Mouse (Mus musculus): ENCODE measurements at regions not wholly inside any gene's neighbourhood (a gene's known extent, or its start where the extent isn't known, plus 50 kb on each side); places are given as distances from the start of the nearest gene placed in this dataset.

- no peak for ATAC-seq
- H3K27ac ChIP-seq = no peak overlapping the region
- no peak overlapping the region for H3K4me2 ChIP-seq (replicated peaks)
- H3K4me1 ChIP-seq (replicated peaks) = no peaks in the 10 kb centered on the region
- no peaks in the 10 kb centered on the region for H3K9me3 ChIP-seq
- H3K27me3 ChIP-seq = no peaks in the 10 kb centered on the region
- no peak overlapping the region for H3K4me3 ChIP-seq (replicated peaks)
- WGBS = 93% methylated on average over 2 of the region's 2 CpGs
- H3K9ac ChIP-seq (replicated peaks) = no peak overlapping the region
- H3K36me3 ChIP-seq = no peaks in the 10 kb centered on the region
These were observed 545.6 kb downstream of the Tfap2b start for GRCm38 (mm10) chr1:19754346-19754745.

GRCm38 (mm10) chr1:19757921-19758436, 549.3 kb downstream of the Tfap2b start:
- ATAC-seq = no peak
- Histone ChIP-seq H3K9me3 (no peaks in the 10 kb centered on the region), H3K4me1 (replicated peaks) (no peaks in the 10 kb centered on the region), H3K4me2 (replicated peaks) (no peak overlapping the region), H3K27ac (no peak overlapping the region), H3K36me3 (no peaks in the 10 kb centered on the region), H3K4me3 (replicated peaks) (no peak overlapping the region), H3K27me3 (no peaks in the 10 kb centered on the region), H3K9ac (replicated peaks) (no peak overlapping the region)
- WGBS = 41% methylated on average over 3 of the region's 3 CpGs

- ATAC-seq = no peak
These were observed 558.2 kb downstream of the Tfap2b start for GRCm38 (mm10) chr1:19766879-19767278.

GRCm38 (mm10) chr1:19772266-19772665, 563.6 kb downstream of the Tfap2b start:
- no peaks in the 10 kb centered on the region for H3K9me3 ChIP-seq
- H3K27ac ChIP-seq = no peak overlapping the region
- H3K27me3 ChIP-seq = no peaks in the 10 kb centered on the region; the same call in 1 of the 2 replicates
- no peak overlapping the region for H3K4me3 ChIP-seq (replicated peaks)
- H3K9ac ChIP-seq (replicated peaks) = no peak overlapping the region
- H3K36me3 ChIP-seq = no peaks in the 10 kb centered on the region
- H3K4me2 ChIP-seq (replicated peaks) = no peak overlapping the region
- ATAC-seq = no peak
- H3K4me1 ChIP-seq (replicated peaks) = peaks cover 12% of the 10 kb centered on the region

More at GRCm38 (mm10) chr1:19766879-19767278, 558.2 kb downstream of the Tfap2b start:
- Histone ChIP-seq H3K4me2 (replicated peaks) (no peak overlapping the region), H3K27ac (no peak overlapping the region), H3K4me3 (replicated peaks) (no peak overlapping the region), H3K9ac (replicated peaks) (0 out of 2 replicates have a peak overlapping the region, but pooled peaks have one; percentile 10), H3K36me3 (no peaks in the 10 kb centered on the region), H3K4me1 (replicated peaks) (peaks cover 11% of the 10 kb centered on the region), H3K9me3 (no peaks in the 10 kb centered on the region), H3K27me3 (no peaks in the 10 kb centered on the region; the same call in 1 of the 2 replicates)

- H3K9me3 ChIP-seq = no peaks in the 10 kb centered on the region
- no peaks in the 10 kb centered on the region for H3K36me3 ChIP-seq
- no peaks in the 10 kb centered on the region; the same call in 1 of the 2 replicates for H3K27me3 ChIP-seq
- no peak overlapping the region for H3K27ac ChIP-seq
- no peak overlapping the region for H3K9ac ChIP-seq (replicated peaks)
- 0 out of 2 replicates have a peak, but pooled peaks cover 3% of the 10 kb centered on the region for H3K4me1 ChIP-seq (replicated peaks)
- no peak overlapping the region for H3K4me2 ChIP-seq (replicated peaks)
- no peak for ATAC-seq
- H3K4me3 ChIP-seq (replicated peaks) = no peak overlapping the region
- WGBS = 11% methylated on average over 1 of the region's 1 CpGs
These were observed 565.8 kb downstream of the Tfap2b start for GRCm38 (mm10) chr1:19774502-19774901.

- Histone ChIP-seq H3K27ac (no peak overlapping the region), H3K36me3 (no peaks in the 10 kb centered on the region), H3K4me1 (replicated peaks) (0 out of 2 replicates have a peak, but pooled peaks cover 3% of the 10 kb centered on the region), H3K27me3 (no peaks in the 10 kb centered on the region), H3K4me3 (replicated peaks) (no peak overlapping the region), H3K4me2 (replicated peaks) (no peak overlapping the region), H3K9ac (replicated peaks) (no peak overlapping the region), H3K9me3 (no peaks in the 10 kb centered on the region)
- WGBS = 88% methylated on average over 1 of the region's 1 CpGs
- no peak for ATAC-seq
These were observed 568.8 kb downstream of the Tfap2b start for GRCm38 (mm10) chr1:19777542-19777941.

GRCm38 (mm10) chr1:19786971-19787370, 578.3 kb downstream of the Tfap2b start:
- H3K4me1 ChIP-seq (replicated peaks) = no peaks in the 10 kb centered on the region
- no peaks in the 10 kb centered on the region for H3K27me3 ChIP-seq
- no peak for ATAC-seq
- H3K36me3 ChIP-seq = no peaks in the 10 kb centered on the region
- 68% methylated on average over 2 of the region's 2 CpGs for WGBS
- no peak overlapping the region for H3K27ac ChIP-seq
- no peak overlapping the region for H3K9ac ChIP-seq (replicated peaks)
- H3K4me3 ChIP-seq (replicated peaks) = no peak overlapping the region
- H3K4me2 ChIP-seq (replicated peaks) = no peak overlapping the region
- H3K9me3 ChIP-seq = no peaks in the 10 kb centered on the region

GRCm38 (mm10) chr1:19794124-19794523, 585.4 kb downstream of the Tfap2b start:
- Histone ChIP-seq H3K27ac (no peak overlapping the region), H3K4me3 (replicated peaks) (no peak overlapping the region), H3K4me1 (replicated peaks) (no peaks in the 10 kb centered on the region), H3K9ac (replicated peaks) (no peak overlapping the region), H3K27me3 (no peaks in the 10 kb centered on the region), H3K9me3 (no peaks in the 10 kb centered on the region), H3K4me2 (replicated peaks) (no peak overlapping the region), H3K36me3 (no peaks in the 10 kb centered on the region)
- 79% methylated on average over 2 of the region's 2 CpGs for WGBS
- no peak for ATAC-seq

- H3K27ac ChIP-seq = no peak overlapping the region
- ATAC-seq = peak; percentile 53
- no peaks in the 10 kb centered on the region for H3K27me3 ChIP-seq
- H3K4me2 ChIP-seq (replicated peaks) = no peak overlapping the region
- H3K4me1 ChIP-seq (replicated peaks) = peaks cover 5% of the 10 kb centered on the region; the same call in 1 of the 2 replicates
- H3K36me3 ChIP-seq = no peaks in the 10 kb centered on the region
- H3K4me3 ChIP-seq (replicated peaks) = no peak overlapping the region
- no peak overlapping the region for H3K9ac ChIP-seq (replicated peaks)
- H3K9me3 ChIP-seq = no peaks in the 10 kb centered on the region
- 55% methylated on average over 3 of the region's 3 CpGs for WGBS
These were observed 617.2 kb downstream of the Tfap2b start for GRCm38 (mm10) chr1:19825887-19826286.

- Histone ChIP-seq H3K27ac (0 out of 2 replicates have a peak overlapping the region, but pooled peaks have one; percentile 9), H3K27me3 (no peaks in the 10 kb centered on the region), H3K4me3 (replicated peaks) (no peak overlapping the region), H3K9ac (replicated peaks) (no peak overlapping the region; the same call in 1 of the 2 replicates), H3K9me3 (no peaks in the 10 kb centered on the region), H3K36me3 (no peaks in the 10 kb centered on the region), H3K4me2 (replicated peaks) (no peak overlapping the region), H3K4me1 (replicated peaks) (peaks cover 5% of the 10 kb centered on the region; the same call in 1 of the 2 replicates)
- ATAC-seq = peak; percentile 87
- 52% methylated on average over 12 of the region's 12 CpGs for WGBS
These were observed 618.0 kb downstream of the Tfap2b start for GRCm38 (mm10) chr1:19826455-19827366.

GRCm38 (mm10) chr1:19849918-19850317, 641.2 kb downstream of the Tfap2b start:
- Histone ChIP-seq H3K27ac (no peak overlapping the region), H3K4me3 (replicated peaks) (no peak overlapping the region), H3K9ac (replicated peaks) (no peak overlapping the region), H3K4me1 (replicated peaks) (no peaks in the 10 kb centered on the region), H3K36me3 (no peaks in the 10 kb centered on the region), H3K27me3 (no peaks in the 10 kb centered on the region), H3K9me3 (no peaks in the 10 kb centered on the region), H3K4me2 (replicated peaks) (no peak overlapping the region)
- ATAC-seq = no peak
- 80% methylated on average over 3 of the region's 3 CpGs for WGBS

- Histone ChIP-seq H3K4me2 (replicated peaks) (no peak overlapping the region), H3K36me3 (no peaks in the 10 kb centered on the region), H3K9me3 (no peaks in the 10 kb centered on the region), H3K4me3 (replicated peaks) (no peak overlapping the region), H3K9ac (replicated peaks) (no peak overlapping the region), H3K27ac (no peak overlapping the region), H3K4me1 (replicated peaks) (no peaks in the 10 kb centered on the region), H3K27me3 (no peaks in the 10 kb centered on the region)
- ATAC-seq = no peak
These were observed 648.5 kb downstream of the Tfap2b start for GRCm38 (mm10) chr1:19857250-19857649.

All from midbrain, embryonic 13.5 days (tissue).